Mouse (Mus musculus) macrophage (primary cell): ENCODE data around the gene Hist1h4a. TPM values are rescaled to one million over a fixed set of nuclear protein-coding genes. Genes with fewer than 3 reads are reported as not detected.
A peak's percentile ranks its signal among the peaks of the same experiment; 100 is the strongest.
"Not testable (repeated sequence)": the region's sequence is repeated elsewhere in the genome, so short reads cannot be mapped to it uniquely, and the experiment has no call there.

Source experiments
- H3K27ac ChIP-seq: fragments of 350-480 bp; formaldehyde crosslinking; 2 replicates; pipeline ENCODE4 v1.9.0; 2021
- H3K36me3 ChIP-seq: fragments of 350-480 bp; formaldehyde crosslinking; 2 replicates; pipeline ENCODE4 v1.9.0; 2021; ENCODE audit errors: inconsistent target
- H3K4me3 ChIP-seq: fragments of 350-480 bp; formaldehyde crosslinking; 2 replicates; pipeline ENCODE4 v1.9.0; 2021; ENCODE audit errors: inconsistent target
- H3K79me2 ChIP-seq: fragments of 350-480 bp; formaldehyde crosslinking; 2 replicates; pipeline ENCODE4 v1.9.0; 2021; ENCODE audit errors: inconsistent target
- WGBS: methylation state at CpG from one replicate; pipeline ENCODE4 v1.1.7; 2026; ENCODE audit warnings: inconsistent platforms; ENCODE audit not compliant: missing documents; 5-methylcytosine and 5-hydroxymethylcytosine counted together
- polyA plus RNA-seq: library from polyadenylated mRNA; stranded (reverse); fragments of 250-400 nt; gene quantifications from 3 replicates; pipeline ENCODE4 v1.2.4, GENCODE M21; 2018; ENCODE audit warnings: inconsistent platforms

The Hist1h4a gene
- polyA plus RNA-seq, 1 experiment from 2014 or later = not detected

- Histone ChIP-seq H3K36me3 (no peaks in the 10 kb centered on the region), H3K4me3 (peak overlapping the region; percentile 10; the same call in 1 of the 2 replicates), H3K79me2 (no peaks in the 10 kb centered on the region), H3K27ac (peak overlapping the region; percentile 80)
- 0% methylated on average over 11 of the region's 11 CpGs for WGBS
Measured at GRCm38 (mm10) chr13:23751478-23751956, 9.5 kb downstream of the Hist1h4a start.

GRCm38 (mm10) chr13:23750839-23751477 lies 10.1 kb downstream of the Hist1h4a start, which contains the start of gene Hist1h2ab:
Gene Hist1h2ab, plus strand, starts transcription at chr13:23751126.
- WGBS = 3% methylated on average over 13 of the region's 47 CpGs
- H3K36me3 ChIP-seq, H3K79me2 ChIP-seq: not testable (repeated sequence)
- H3K27ac ChIP-seq = peak within 1 kb of the TSS; percentile 80
- H3K4me3 ChIP-seq = peak within 1 kb of the TSS; percentile 10; the same call in 1 of the 2 replicates

GRCm38 (mm10) chr13:23749563-23750121 lies 11.4 kb downstream of the Hist1h4a start:
- WGBS = 97% methylated on average over 5 of the region's 5 CpGs
- Histone ChIP-seq H3K36me3 (no peaks in the 10 kb centered on the region), H3K4me3 (no peak overlapping the region), H3K27ac (peak overlapping the region; percentile 55), H3K79me2 (no peaks in the 10 kb centered on the region)

- Histone ChIP-seq H3K36me3 (no peaks in the 10 kb centered on the region), H3K79me2 (no peaks in the 10 kb centered on the region), H3K27ac (peak overlapping the region; percentile 93), H3K4me3 (no peak overlapping the region)
- WGBS = 25% methylated on average over 4 of the region's 4 CpGs
Measured at GRCm38 (mm10) chr13:23747892-23748288, 13.1 kb downstream of the Hist1h4a start.

DNA sequence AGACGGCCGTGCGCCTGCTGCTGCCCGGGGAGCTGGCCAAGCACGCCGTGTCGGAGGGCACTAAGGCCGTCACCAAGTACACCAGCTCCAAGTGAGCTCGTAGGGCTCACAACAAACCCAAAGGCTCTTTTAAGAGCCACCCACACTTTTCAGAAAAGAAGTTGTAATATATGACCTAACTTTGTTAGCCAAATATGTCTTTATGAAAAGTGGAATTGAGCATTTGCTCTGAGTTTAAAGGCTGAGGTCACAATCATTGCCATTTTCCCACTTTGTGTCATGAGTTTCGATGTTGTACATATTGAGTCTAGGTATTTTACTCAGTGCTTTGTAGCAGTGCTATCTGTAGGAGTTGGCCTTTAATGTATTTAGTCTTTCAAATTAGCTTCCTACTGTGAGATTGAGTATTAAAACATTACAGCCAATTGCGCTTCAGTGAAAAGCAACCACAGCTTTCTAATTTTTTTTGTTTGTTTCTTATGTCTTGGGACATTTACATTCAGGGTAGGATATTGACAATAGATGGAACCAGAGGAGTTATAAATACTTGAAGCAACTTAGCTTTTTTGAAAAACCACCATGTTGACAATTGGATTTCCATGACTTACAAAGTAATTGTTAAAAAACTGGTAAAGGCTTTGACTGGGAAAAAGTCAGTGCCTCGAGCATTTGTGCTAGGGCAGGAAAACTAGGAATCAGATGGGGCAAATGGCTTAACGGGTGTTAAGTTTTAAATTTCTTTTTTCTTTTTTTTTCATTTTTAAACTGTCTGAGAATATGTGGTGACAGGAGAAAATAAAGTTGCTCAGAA lies 13.7 kb downstream of the Hist1h4a start:
- no peaks in the 10 kb centered on the region for H3K36me3 ChIP-seq
- no peak overlapping the region; the same call in 1 of the 2 replicates for H3K4me3 ChIP-seq
- WGBS = 14% methylated on average over 10 of the region's 13 CpGs
- H3K27ac ChIP-seq = peak overlapping the region; percentile 93
- H3K79me2 ChIP-seq = no peaks in the 10 kb centered on the region

DNA sequence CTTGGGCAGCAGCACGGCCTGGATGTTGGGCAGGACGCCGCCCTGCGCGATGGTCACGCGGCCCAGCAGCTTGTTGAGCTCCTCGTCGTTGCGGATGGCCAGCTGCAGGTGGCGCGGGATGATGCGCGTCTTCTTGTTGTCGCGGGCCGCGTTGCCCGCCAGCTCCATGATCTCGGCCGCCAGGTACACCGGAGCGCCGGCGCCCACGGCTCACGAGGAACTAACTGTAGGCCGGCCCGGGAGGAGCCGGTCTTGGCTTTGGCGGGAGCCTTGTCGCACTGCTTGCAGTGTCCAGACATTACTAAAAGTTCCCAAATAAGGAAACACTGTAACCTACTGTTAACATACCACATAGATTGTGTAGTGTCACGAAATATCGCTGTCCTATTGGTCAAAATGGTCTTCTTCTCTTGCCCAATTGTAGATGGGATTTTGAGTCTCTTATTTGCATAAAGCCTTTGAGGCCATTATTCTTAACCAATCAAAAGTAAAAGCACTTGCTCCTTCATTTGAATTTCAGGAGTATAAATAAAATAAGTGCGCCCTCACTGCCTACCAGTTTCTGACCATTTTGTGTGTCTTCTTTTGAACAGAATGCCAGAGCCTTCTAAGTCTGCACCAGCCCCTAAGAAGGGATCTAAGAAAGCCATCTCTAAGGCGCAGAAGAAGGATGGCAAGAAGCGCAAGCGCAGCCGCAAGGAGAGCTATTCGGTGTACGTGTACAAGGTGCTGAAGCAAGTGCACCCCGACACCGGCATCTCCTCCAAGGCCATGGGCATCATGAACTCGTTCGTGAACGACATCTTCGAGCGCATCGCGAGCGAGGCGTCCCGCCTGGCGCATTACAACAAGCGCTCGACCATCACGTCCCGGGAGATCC lies 14.6 kb downstream of the Hist1h4a start, which contains the start of gene Hist1h2bb:
Gene Hist1h2bb, plus strand, starts transcription at position 534 of the 880 bp plus-strand sequence.
- not testable (repeated sequence) for H3K79me2 ChIP-seq, H3K36me3 ChIP-seq
- H3K4me3 ChIP-seq = peak within 1 kb of the TSS; percentile 15; the same call in 1 of the 2 replicates
- peak within 1 kb of the TSS; percentile 93 for H3K27ac ChIP-seq
- under 1% methylated on average over 30 of the region's 58 CpGs for WGBS

- 2% methylated on average over 21 of the region's 28 CpGs for WGBS
- Histone ChIP-seq H3K27ac (peak within 1 kb of the TSS; percentile 93), H3K79me2 (no peaks in the 10 kb centered on the region), H3K4me3 (peak within 1 kb of the TSS; percentile 25), H3K36me3 (no peaks in the 10 kb centered on the region)
Measured at GRCm38 (mm10) chr13:23745381-23746161, 15.5 kb downstream of the Hist1h4a start, which contains the start of gene Hist1h3c. Gene Hist1h3c, minus strand, starts transcription at chr13:23745602.

GRCm38 (mm10) chr13:23744421-23745380 lies 16.3 kb downstream of the Hist1h4a start:
- no peaks in the 10 kb centered on the region for H3K36me3 ChIP-seq
- no peaks in the 10 kb centered on the region for H3K79me2 ChIP-seq
- H3K4me3 ChIP-seq = peak overlapping the region; percentile 25
- peak overlapping the region; percentile 53 for H3K27ac ChIP-seq
- WGBS = 13% methylated on average over 10 of the region's 36 CpGs

DNA sequence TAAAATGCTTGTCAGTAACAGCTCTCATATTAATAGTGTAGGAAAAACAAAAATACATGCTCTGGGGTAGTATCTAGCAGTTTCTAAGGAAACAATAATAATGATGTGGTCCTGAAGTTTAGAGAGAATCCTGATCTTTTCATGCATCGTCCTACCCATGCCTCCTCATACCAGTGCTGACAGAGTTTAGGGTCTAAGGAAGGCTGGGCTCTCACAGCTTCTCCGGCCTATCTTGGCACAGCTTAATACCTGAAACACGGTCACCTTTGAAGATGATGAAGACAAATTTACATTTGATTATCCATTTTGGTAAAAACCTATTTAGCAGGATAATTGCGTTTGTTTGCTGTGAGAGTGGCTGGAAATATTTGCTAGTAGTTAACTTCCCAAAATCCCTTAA lies 17.1 kb downstream of the Hist1h4a start:
- H3K27ac ChIP-seq = peak overlapping the region; percentile 53

DNA sequence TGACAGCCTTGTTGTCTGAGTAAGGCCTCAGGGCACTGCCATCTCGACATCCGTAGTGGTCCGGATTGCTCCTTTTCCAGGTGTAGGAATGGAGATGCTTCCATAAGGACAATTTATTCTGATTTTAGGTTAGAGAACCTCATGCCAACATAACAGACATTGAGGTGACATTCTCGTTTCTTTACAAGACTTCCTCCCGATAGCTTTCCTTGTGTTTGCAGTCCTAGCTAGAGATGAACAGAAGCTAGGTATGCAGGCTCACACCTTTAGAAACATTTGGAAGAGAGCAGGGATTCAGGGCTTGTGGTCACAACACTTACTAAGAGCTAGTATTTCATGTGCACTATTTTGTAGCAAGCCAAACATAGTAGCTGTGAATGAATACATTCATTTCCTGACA lies 17.8 kb downstream of the Hist1h4a start:
- H3K27ac ChIP-seq = no peak overlapping the region
- H3K4me3 ChIP-seq = no peak overlapping the region
- H3K79me2 ChIP-seq = no peaks in the 10 kb centered on the region
- no peaks in the 10 kb centered on the region for H3K36me3 ChIP-seq
- 94% methylated on average over 4 of the region's 5 CpGs for WGBS

More for the DNA sequence above, 17.1 kb downstream of the Hist1h4a start:
- Histone ChIP-seq H3K4me3 (peak overlapping the region; percentile 25; the same call in 1 of the 2 replicates), H3K79me2 (no peaks in the 10 kb centered on the region), H3K36me3 (no peaks in the 10 kb centered on the region)
- 89% methylated on average over 4 of the region's 4 CpGs for WGBS

DNA sequence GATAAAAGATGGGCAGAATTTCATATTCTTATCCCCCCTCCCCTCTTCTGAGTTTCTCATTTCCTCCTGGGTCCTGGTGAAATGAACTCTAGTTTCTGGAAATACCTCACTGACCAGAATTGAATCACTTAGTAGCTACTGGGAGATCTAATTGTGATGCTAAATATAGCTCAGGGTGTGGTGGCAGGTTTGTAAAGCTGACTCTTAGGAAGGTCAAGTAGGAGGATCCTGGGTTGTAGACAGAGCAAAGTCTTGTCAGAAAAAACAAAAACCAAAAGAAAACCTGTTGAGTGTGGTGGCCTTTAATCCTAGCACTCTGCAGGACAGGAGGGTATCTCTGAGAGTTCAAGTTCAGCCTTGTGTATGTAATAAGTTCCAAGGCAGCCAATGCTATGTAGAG lies 19.0 kb downstream of the Hist1h4a start:
- Histone ChIP-seq H3K79me2 (no peaks in the 10 kb centered on the region), H3K36me3 (no peaks in the 10 kb centered on the region), H3K4me3 (no peak overlapping the region), H3K27ac (no peak overlapping the region)

- peak overlapping the region; percentile 90 for H3K27ac ChIP-seq
- H3K79me2 ChIP-seq = no peaks in the 10 kb centered on the region
- H3K4me3 ChIP-seq = peak overlapping the region; percentile 60; the same call in 1 of the 2 replicates
- H3K36me3 ChIP-seq = no peaks in the 10 kb centered on the region
- WGBS = 79% methylated on average over 4 of the region's 5 CpGs
Measured at GRCm38 (mm10) chr13:23740910-23741309, 20.1 kb downstream of the Hist1h4a start.
